Mouse (Mus musculus): ENCODE data around the gene Nfia.

The Nfia gene

GRCm38 (mm10) chr4:98051326-98051725 is 278.8 kb downstream of the Nfia start:
- DNase-seq (ENCODE audit: low read depth in 2 of 2, low spot score in 2 of 2): no peak

GRCm38 (mm10) chr4:98055036-98055435 is 282.5 kb downstream of the Nfia start:
- DNase-seq (ENCODE audit: low read depth in 2 of 2, low spot score in 2 of 2): no peak

GRCm38 (mm10) chr4:98056396-98057020 is 284.0 kb downstream of the Nfia start:
- no peak for DNase-seq (ENCODE audit: low read depth in 2 of 2, low spot score in 2 of 2)

- no peak for DNase-seq (ENCODE audit: low read depth in 2 of 2, low spot score in 2 of 2)
Observed at GRCm38 (mm10) chr4:98057246-98057645, 284.7 kb downstream of the Nfia start.

- no peak for DNase-seq (ENCODE audit: low read depth in 2 of 2, low spot score in 2 of 2)
Observed at GRCm38 (mm10) chr4:98057721-98058120, 285.2 kb downstream of the Nfia start.

GRCm38 (mm10) chr4:98058182-98058581 is 285.6 kb downstream of the Nfia start:
- DNase-seq (ENCODE audit: low read depth in 2 of 2, low spot score in 2 of 2): no peak

GRCm38 (mm10) chr4:98060601-98061000 is 288.1 kb downstream of the Nfia start:
- DNase-seq (ENCODE audit: low read depth in 2 of 2, low spot score in 2 of 2): no peak

GRCm38 (mm10) chr4:98061086-98061485 is 288.6 kb downstream of the Nfia start:
- no peak for DNase-seq (ENCODE audit: low read depth in 2 of 2, low spot score in 2 of 2)

- DNase-seq (ENCODE audit: low read depth in 2 of 2, low spot score in 2 of 2): no peak
Observed at GRCm38 (mm10) chr4:98063280-98063679, 290.7 kb downstream of the Nfia start.

- DNase-seq (ENCODE audit: low read depth in 2 of 2, low spot score in 2 of 2): no peak
Observed at GRCm38 (mm10) chr4:98076106-98076505, 303.6 kb downstream of the Nfia start.

- no peak for DNase-seq (ENCODE audit: low read depth in 2 of 2, low spot score in 2 of 2)
Observed at GRCm38 (mm10) chr4:98076624-98077023, 304.1 kb downstream of the Nfia start.

- DNase-seq (ENCODE audit: low read depth in 2 of 2, low spot score in 2 of 2): no peak
Observed at GRCm38 (mm10) chr4:98080586-98080985, 308.1 kb downstream of the Nfia start.

- DNase-seq (ENCODE audit: low read depth in 2 of 2, low spot score in 2 of 2): no peak
Observed at GRCm38 (mm10) chr4:98081962-98082361, 309.4 kb downstream of the Nfia start.

- DNase-seq (ENCODE audit: low read depth in 2 of 2, low spot score in 2 of 2): no peak
Observed at GRCm38 (mm10) chr4:98082512-98082911, 310.0 kb downstream of the Nfia start.

GRCm38 (mm10) chr4:98085060-98085459 is 312.5 kb downstream of the Nfia start:
- DNase-seq (ENCODE audit: low read depth in 2 of 2, low spot score in 2 of 2): no peak

GRCm38 (mm10) chr4:98086976-98087375 is 314.4 kb downstream of the Nfia start:
- DNase-seq (ENCODE audit: low read depth in 2 of 2, low spot score in 2 of 2): no peak

- DNase-seq (ENCODE audit: low read depth in 2 of 2, low spot score in 2 of 2): no peak
Observed at GRCm38 (mm10) chr4:98089985-98090384, 317.5 kb downstream of the Nfia start.

- DNase-seq (ENCODE audit: low read depth in 2 of 2, low spot score in 2 of 2): no peak
Observed at GRCm38 (mm10) chr4:98090586-98090985, 318.1 kb downstream of the Nfia start.

GRCm38 (mm10) chr4:98091368-98091827 is 318.9 kb downstream of the Nfia start:
- DNase-seq (ENCODE audit: low read depth in 2 of 2, low spot score in 2 of 2): no peak

- DNase-seq (ENCODE audit: low read depth in 2 of 2, low spot score in 2 of 2): no peak
Observed at GRCm38 (mm10) chr4:98091901-98092472, 319.5 kb downstream of the Nfia start.

GRCm38 (mm10) chr4:98094112-98094805 is 321.7 kb downstream of the Nfia start:
- no peak for DNase-seq (ENCODE audit: low read depth in 2 of 2, low spot score in 2 of 2)

GRCm38 (mm10) chr4:98095060-98095459 is 322.5 kb downstream of the Nfia start:
- DNase-seq (ENCODE audit: low read depth in 2 of 2, low spot score in 2 of 2): no peak
